Mouse (Mus musculus) forebrain, postnatal 0 days (tissue): Measurements from ENCODE around the gene Chd2. TPM values are rescaled to one million over a fixed set of nuclear protein-coding genes. Genes with fewer than 3 reads are reported as not detected.
A peak's percentile ranks its signal among the peaks of the same experiment; 100 is the strongest.

Source experiments
- ATAC-seq: fragments of 200-750 bp; cut with Nextera tagmentation; 2 replicates; pipeline ENCODE4 v1.8.0; 2017; ENCODE audit warnings: mild to moderate bottlenecking, moderate library complexity
- DNase-seq: peaks from one replicate; pipeline ENCODE4 v3.0.0-alpha.2; 2015
- H3K27ac ChIP-seq: fragments of 300-500 bp; sonication (generic); 2 replicates; pipeline ENCODE4 v1.5.1; 2014; ENCODE audit warnings: low read depth, mild to moderate bottlenecking, antibody characterized with exemption, low read length, moderate library complexity, mixed read lengths
- H3K27me3 ChIP-seq: fragments of 300-500 bp; sonication (generic); 2 replicates; pipeline ENCODE4 v1.6.1; 2014; ENCODE audit warnings: mild to moderate bottlenecking, low read length, mixed read lengths; ENCODE audit not compliant: insufficient read depth
- H3K36me3 ChIP-seq: fragments of 300-500 bp; sonication (generic); 2 replicates; pipeline ENCODE4 v1.6.1; 2014; ENCODE audit warnings: mild to moderate bottlenecking, moderate library complexity; ENCODE audit not compliant: insufficient read depth
- H3K4me1 ChIP-seq: fragments of 300-500 bp; sonication (generic); 2 replicates; pipeline ENCODE4 v1.6.1; 2014; ENCODE audit warnings: antibody characterized with exemption; ENCODE audit not compliant: insufficient read depth
- H3K4me2 ChIP-seq: fragments of 300-500 bp; sonication (generic); 2 replicates; pipeline ENCODE4 v1.6.1; 2014; ENCODE audit warnings: low read depth, mild to moderate bottlenecking, moderate library complexity
- H3K4me3 ChIP-seq: fragments of 300-500 bp; sonication (generic); 2 replicates; pipeline ENCODE4 v1.5.1; 2014; ENCODE audit warnings: low read depth, low read length, mixed read lengths
- H3K9ac ChIP-seq: fragments of 300-500 bp; sonication (generic); 2 replicates; pipeline ENCODE4 v1.6.1; 2014; ENCODE audit warnings: mild to moderate bottlenecking
- H3K9me3 ChIP-seq: fragments of 300-500 bp; sonication (generic); 2 replicates; pipeline ENCODE4 v1.6.1; 2016; ENCODE audit warnings: low read length
- CTCF ChIP-seq: sonication (generic); IDR thresholded peaks from 2 replicates; pipeline ENCODE4 v1.5.1; 2016; ENCODE audit warnings: antibody characterized with exemption, control low read depth, low read depth
- WGBS: fragments of 180-500 bp; shearing (Covaris S2); extraction: QIAGEN DNeasy Blood & Tissue Kit; methylation state at CpG from one replicate; pipeline ENCODE4 v1.1.7; 2014; 5-methylcytosine and 5-hydroxymethylcytosine counted together
- polyA plus RNA-seq: library from polyadenylated mRNA; unstranded; fragments of >200 nt; fragmentation: Nextera tagmentation; extraction: Ambion mirVana; gene quantifications from 2 replicates; pipeline ENCODE4 v1.2.1, GENCODE M21; 2015
- total RNA-seq: library from RNA; depleted of rRNA; stranded (reverse); fragments of >200 nt; gene quantifications from 2 replicates; pipeline ENCODE4 v1.2.3, GENCODE M21; 2014

The Chd2 gene
- total and polyA plus RNA-seq, 2 experiments from 2014 or later: 32.0 to 53.9 TPM

GRCm38 (mm10) chr7:73585114-73586032 lies 43.7 kb upstream of the Chd2 start:
- ATAC-seq (no peak), DNase-seq (no peak)
- no peaks in the 10 kb centered on the region for H3K9me3 ChIP-seq
- no peaks in the 10 kb centered on the region for H3K36me3 ChIP-seq
- H3K4me2 ChIP-seq: no peak overlapping the region
- TF ChIP-seq CTCF: no peak
- H3K4me3 ChIP-seq: no peak overlapping the region
- peak overlapping the region; percentile 69 for H3K27ac ChIP-seq
- H3K4me1 ChIP-seq: peaks cover 13% of the 10 kb centered on the region; the same call in 1 of the 2 replicates
- 72% methylated on average over 21 of the region's 22 CpGs for WGBS
- no peak overlapping the region for H3K9ac ChIP-seq
- no peaks in the 10 kb centered on the region for H3K27me3 ChIP-seq

GRCm38 (mm10) chr7:73584009-73584995 lies 42.7 kb upstream of the Chd2 start:
- H3K4me3 ChIP-seq: no peak overlapping the region
- H3K4me2 ChIP-seq: peak overlapping the region; percentile 26; the same call in 1 of the 2 replicates
- H3K9ac ChIP-seq: no peak overlapping the region
- H3K27me3 ChIP-seq: no peaks in the 10 kb centered on the region
- H3K27ac ChIP-seq: peak overlapping the region; percentile 69
- 11% methylated on average over 13 of the region's 13 CpGs for WGBS
- no peaks in the 10 kb centered on the region for H3K36me3 ChIP-seq
- H3K9me3 ChIP-seq: no peaks in the 10 kb centered on the region
- DNase-seq: peak; percentile 75
- ATAC-seq: peak; percentile 69
- H3K4me1 ChIP-seq: peaks cover 10% of the 10 kb centered on the region; the same call in 1 of the 2 replicates
- TF ChIP-seq CTCF: no peak

GRCm38 (mm10) chr7:73583400-73583799 lies 41.8 kb upstream of the Chd2 start:
- no peak for TF ChIP-seq CTCF
- H3K4me1 ChIP-seq: peaks cover 5% of the 10 kb centered on the region; the same call in 1 of the 2 replicates
- WGBS: 73% methylated on average over 7 of the region's 7 CpGs
- 0 out of 2 replicates have a peak overlapping the region, but pooled peaks have one; percentile 0 for H3K27ac ChIP-seq
- H3K4me3 ChIP-seq: no peak overlapping the region
- no peak overlapping the region for H3K4me2 ChIP-seq
- no peaks in the 10 kb centered on the region for H3K36me3 ChIP-seq
- H3K27me3 ChIP-seq: no peaks in the 10 kb centered on the region
- ATAC-seq (no peak), DNase-seq (no peak)
- H3K9me3 ChIP-seq: no peaks in the 10 kb centered on the region
- no peak overlapping the region for H3K9ac ChIP-seq

GRCm38 (mm10) chr7:73581836-73582375 lies 40.3 kb upstream of the Chd2 start:
- TF ChIP-seq CTCF: no peak
- H3K9me3 ChIP-seq: no peaks in the 10 kb centered on the region
- DNase-seq: no peak
- H3K36me3 ChIP-seq: no peaks in the 10 kb centered on the region
- H3K4me2 ChIP-seq: no peak overlapping the region
- H3K4me1 ChIP-seq: peaks cover 5% of the 10 kb centered on the region; the same call in 1 of the 2 replicates
- no peaks in the 10 kb centered on the region for H3K27me3 ChIP-seq
- no peak overlapping the region for H3K9ac ChIP-seq
- no peak overlapping the region for H3K27ac ChIP-seq
- WGBS: 70% methylated on average over 6 of the region's 6 CpGs
- no peak overlapping the region for H3K4me3 ChIP-seq
- ATAC-seq: no peak

GRCm38 (mm10) chr7:73579072-73579731 lies 37.6 kb upstream of the Chd2 start:
- no peak overlapping the region for H3K4me3 ChIP-seq
- no peak for ATAC-seq
- H3K9me3 ChIP-seq: no peaks in the 10 kb centered on the region
- no peaks in the 10 kb centered on the region for H3K27me3 ChIP-seq
- no peak overlapping the region for H3K9ac ChIP-seq
- no peak overlapping the region for H3K27ac ChIP-seq
- WGBS: 72% methylated on average over 8 of the region's 8 CpGs
- no peak overlapping the region for H3K4me2 ChIP-seq
- no peaks in the 10 kb centered on the region for H3K36me3 ChIP-seq
- H3K4me1 ChIP-seq: peaks cover 1% of the 10 kb centered on the region; the same call in 1 of the 2 replicates
- no peak for DNase-seq
- TF ChIP-seq CTCF: no peak

GRCm38 (mm10) chr7:73577888-73578421 lies 36.3 kb upstream of the Chd2 start:
- no peaks in the 10 kb centered on the region for H3K9me3 ChIP-seq
- H3K27ac ChIP-seq: no peak overlapping the region
- no peak for ATAC-seq
- H3K4me1 ChIP-seq: no peaks in the 10 kb centered on the region
- WGBS: 69% methylated on average over 6 of the region's 6 CpGs
- no peaks in the 10 kb centered on the region for H3K36me3 ChIP-seq
- H3K27me3 ChIP-seq: no peaks in the 10 kb centered on the region
- H3K4me2 ChIP-seq: no peak overlapping the region
- no peak overlapping the region for H3K4me3 ChIP-seq
- TF ChIP-seq CTCF: no peak
- H3K9ac ChIP-seq: no peak overlapping the region
- DNase-seq: no peak
